Mouse (Mus musculus) intestine, postnatal 0 days (tissue): ENCODE data around the gene Muc3. TPM values are rescaled to one million over a fixed set of nuclear protein-coding genes. Genes with fewer than 3 reads are reported as not detected.
A peak's percentile ranks its signal among the peaks of the same experiment; 100 is the strongest.
"Not testable (repeated sequence)": the region's sequence is repeated elsewhere in the genome, so short reads cannot be mapped to it uniquely, and the experiment has no call there.

ENCODE experiments used
- ATAC-seq: fragments of 200-750 bp; cut with Nextera tagmentation; 2 replicates; pipeline ENCODE4 v1.8.0; 2017; ENCODE audit warnings: mild to moderate bottlenecking, moderate TSS enrichment, moderate library complexity
- H3K27ac ChIP-seq: fragments of 300-500 bp; sonication (generic); 2 replicates; pipeline ENCODE4 v1.5.1; 2014; ENCODE audit warnings: mild to moderate bottlenecking, low read depth, low read length, moderate library complexity
- H3K27me3 ChIP-seq: fragments of 300-500 bp; sonication (generic); replicated peaks from 2 replicates; pipeline ENCODE4 v1.6.1; 2014; ENCODE audit warnings: low read length, mixed read lengths; ENCODE audit not compliant: control insufficient read depth, insufficient read depth
- H3K36me3 ChIP-seq: fragments of 300-500 bp; sonication (generic); 2 replicates; pipeline ENCODE4 v1.6.1; 2014; ENCODE audit warnings: mild to moderate bottlenecking, moderate library complexity; ENCODE audit not compliant: control insufficient read depth, insufficient read depth
- H3K4me1 ChIP-seq: fragments of 300-500 bp; sonication (generic); replicated peaks from 2 replicates; pipeline ENCODE4 v1.6.1; 2014; ENCODE audit warnings: antibody characterized with exemption, low read length, mixed read lengths; ENCODE audit not compliant: control insufficient read depth, insufficient read depth
- H3K4me2 ChIP-seq: fragments of 300-500 bp; sonication (generic); replicated peaks from 2 replicates; pipeline ENCODE4 v1.6.1; 2014; ENCODE audit warnings: low read depth, mild to moderate bottlenecking, moderate library complexity
- H3K4me3 ChIP-seq: fragments of 300-500 bp; sonication (generic); 2 replicates; pipeline ENCODE4 v1.5.1; 2014; ENCODE audit warnings: low read depth, low read length
- H3K9ac ChIP-seq: fragments of 300-500 bp; sonication (generic); 2 replicates; pipeline ENCODE4 v1.6.1; 2014; ENCODE audit warnings: mild to moderate bottlenecking, low read depth, low read length
- H3K9me3 ChIP-seq: fragments of 300-500 bp; sonication (generic); 2 replicates; pipeline ENCODE4 v1.6.1; 2016; ENCODE audit warnings: mixed run types; ENCODE audit not compliant: control insufficient read depth
- CTCF ChIP-seq: sonication (generic); IDR thresholded peaks from 2 replicates; pipeline ENCODE4 v1.5.1; 2016; ENCODE audit warnings: low read depth, mild to moderate bottlenecking, control low read depth, antibody characterized with exemption, moderate library complexity
- WGBS: fragments of 180-500 bp; shearing (Covaris S2); extraction: QIAGEN DNeasy Blood & Tissue Kit; methylation state at CpG from one replicate; pipeline ENCODE4 v1.1.7; 2014; 5-methylcytosine and 5-hydroxymethylcytosine counted together
- polyA plus RNA-seq: library from polyadenylated mRNA; unstranded; fragments of >200 nt; fragmentation: Nextera tagmentation; extraction: Ambion mirVana; gene quantifications from 2 replicates; pipeline ENCODE4 v1.2.1, GENCODE M21; 2015

Muc3 gene
- polyA plus RNA-seq, 1 experiment from 2014 or later: 42.9 TPM

DNA sequence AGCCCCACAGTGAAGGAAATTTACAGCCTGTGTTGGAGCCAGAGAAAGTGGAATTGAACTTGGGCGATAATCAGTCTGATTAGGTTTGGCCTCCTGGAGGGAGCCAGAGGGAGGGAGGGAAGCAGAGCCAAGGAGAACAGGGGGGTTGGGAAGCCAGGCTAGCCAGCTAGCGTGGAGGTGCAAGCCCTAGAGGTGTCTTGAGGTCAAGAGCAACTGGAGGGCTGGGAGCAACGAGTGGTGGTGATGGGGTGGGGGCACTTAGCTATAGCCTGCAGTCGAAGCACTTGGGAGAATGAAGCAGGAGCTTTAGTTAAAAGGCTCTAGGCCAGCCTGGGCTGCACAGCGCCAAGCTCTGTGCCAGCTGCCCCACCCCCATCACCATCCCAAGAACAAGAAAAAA is 19.8 kb downstream of the Muc3 start:
- Histone ChIP-seq H3K4me3 (no peak overlapping the region), H3K9ac (no peak overlapping the region), H3K9me3 (no peaks in the 10 kb centered on the region), H3K27me3 (no peaks in the 10 kb centered on the region), H3K4me1 (no peaks in the 10 kb centered on the region), H3K27ac (no peak overlapping the region), H3K36me3 (no peaks in the 10 kb centered on the region), H3K4me2 (no peak overlapping the region)
- ATAC-seq: no peak
- 28% methylated on average over 5 of the region's 5 CpGs for WGBS
- no peak for TF ChIP-seq CTCF

DNA sequence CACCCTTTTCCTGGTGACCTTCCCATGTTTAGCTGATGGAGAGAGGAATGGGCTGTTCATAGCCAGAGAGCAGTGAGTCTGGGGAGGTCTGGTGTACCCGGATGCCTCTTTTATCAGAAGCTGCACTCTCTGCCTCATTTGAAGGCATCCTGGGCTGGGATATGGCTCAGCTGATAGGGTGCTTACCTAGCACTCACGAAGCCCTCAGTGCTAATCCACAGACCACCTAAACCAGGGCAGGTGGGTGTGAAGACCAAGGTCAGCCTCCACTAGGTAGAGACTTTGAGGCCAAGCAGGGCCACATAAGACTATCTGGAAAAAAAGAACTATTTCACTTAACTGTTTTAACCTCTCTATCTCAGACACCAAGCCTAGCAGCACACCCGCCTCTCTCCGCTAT is 25.6 kb downstream of the Muc3 start:
- Histone ChIP-seq H3K9ac (no peak overlapping the region), H3K4me3 (no peak overlapping the region), H3K4me2 (no peak overlapping the region), H3K27me3 (no peaks in the 10 kb centered on the region), H3K27ac (no peak overlapping the region), H3K9me3 (no peaks in the 10 kb centered on the region), H3K36me3 (no peaks in the 10 kb centered on the region), H3K4me1 (peaks cover 4% of the 10 kb centered on the region; the same call in 1 of the 2 replicates)
- no peak for TF ChIP-seq CTCF
- no peak for ATAC-seq
- 77% methylated on average over 4 of the region's 4 CpGs for WGBS

DNA sequence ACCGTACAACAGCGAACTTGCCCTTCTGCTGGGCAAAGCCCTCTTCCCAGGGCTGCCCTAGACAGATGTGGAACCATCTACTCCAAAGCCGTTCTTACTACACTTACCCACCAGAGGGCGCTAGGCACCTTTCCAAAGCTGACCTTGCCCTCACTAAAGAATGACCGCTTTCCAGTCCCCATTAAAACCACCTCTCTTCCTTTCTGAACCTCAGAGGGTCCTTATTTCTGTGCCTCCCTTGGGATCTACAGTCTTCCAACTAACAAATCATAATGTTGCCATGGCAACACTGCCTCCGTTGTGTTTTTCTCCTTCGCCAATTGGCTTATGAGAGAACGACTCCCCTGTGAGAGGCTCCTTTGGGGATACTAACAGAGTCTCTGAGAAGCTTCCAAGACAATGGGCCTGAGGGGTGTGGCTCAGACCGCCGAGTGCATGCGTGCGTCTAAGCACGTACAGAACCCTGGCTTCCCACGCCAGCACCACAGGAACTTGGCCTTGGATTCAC is 26.4 kb downstream of the Muc3 start:
- 0 out of 2 replicates have a peak overlapping the region, but pooled peaks have one; percentile 9 for H3K4me2 ChIP-seq
- WGBS: 10% methylated on average over 14 of the region's 14 CpGs
- peak; percentile 95 for TF ChIP-seq CTCF
- H3K9me3 ChIP-seq: no peaks in the 10 kb centered on the region
- peaks cover 4% of the 10 kb centered on the region; the same call in 1 of the 2 replicates for H3K4me1 ChIP-seq
- no peak overlapping the region for H3K27ac ChIP-seq
- H3K9ac ChIP-seq: no peak overlapping the region
- no peaks in the 10 kb centered on the region for H3K36me3 ChIP-seq
- no peak overlapping the region for H3K4me3 ChIP-seq
- no peaks in the 10 kb centered on the region for H3K27me3 ChIP-seq
- ATAC-seq: peak; percentile 42

DNA sequence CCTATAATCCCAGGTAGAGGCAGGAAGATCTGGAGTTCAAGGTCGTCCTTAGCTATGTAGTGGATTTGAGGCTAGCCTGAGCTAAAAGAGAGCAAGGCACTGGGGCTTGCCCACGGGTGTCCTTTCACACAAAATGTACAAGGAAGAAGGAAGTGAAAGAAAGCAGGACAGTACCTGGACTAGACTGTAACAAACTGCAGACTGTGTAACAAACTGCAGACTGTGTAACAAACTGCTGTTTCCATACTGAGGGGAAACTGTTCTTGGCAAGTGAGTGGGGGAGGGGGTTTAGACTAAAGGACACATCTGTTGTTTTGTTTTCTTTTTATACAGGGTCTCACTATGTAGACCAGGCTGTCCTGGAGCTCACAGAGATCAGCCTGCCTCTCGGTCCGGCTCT is 27.8 kb downstream of the Muc3 start:
- no peak overlapping the region for H3K4me2 ChIP-seq
- H3K27me3 ChIP-seq: no peaks in the 10 kb centered on the region
- no peak overlapping the region for H3K4me3 ChIP-seq
- no peaks in the 10 kb centered on the region for H3K36me3 ChIP-seq
- no peaks in the 10 kb centered on the region for H3K9me3 ChIP-seq
- ATAC-seq: no peak
- TF ChIP-seq CTCF: no peak
- no peak overlapping the region for H3K27ac ChIP-seq
- no peak overlapping the region for H3K9ac ChIP-seq
- H3K4me1 ChIP-seq: peaks cover 4% of the 10 kb centered on the region; the same call in 1 of the 2 replicates
- 69% methylated on average over 4 of the region's 4 CpGs for WGBS

DNA sequence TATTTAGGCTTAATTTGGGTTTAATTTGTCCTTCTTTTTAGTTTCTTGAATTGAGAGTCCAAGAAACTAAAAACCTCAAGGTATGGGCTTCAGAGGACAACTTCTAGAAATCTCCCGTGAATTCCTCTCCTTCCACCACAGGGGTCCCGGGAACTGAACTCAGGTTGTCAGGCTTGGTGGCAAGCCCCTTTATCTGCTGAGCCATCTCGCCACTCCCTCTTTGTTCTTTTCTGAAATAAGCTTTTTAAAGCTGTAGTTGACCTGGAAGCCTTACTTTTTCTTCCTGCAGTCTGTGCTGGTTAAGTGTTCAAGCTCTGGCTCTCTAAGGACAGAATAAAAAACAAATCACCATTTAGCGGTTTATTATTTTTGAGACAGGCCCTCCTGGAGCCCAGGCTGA is 30.2 kb downstream of the Muc3 start:
- Histone ChIP-seq H3K4me2 (no peak overlapping the region), H3K27ac (no peak overlapping the region), H3K9ac (no peak overlapping the region), H3K4me3 (no peak overlapping the region), H3K4me1 (peaks cover 8% of the 10 kb centered on the region), H3K9me3 (no peaks in the 10 kb centered on the region), H3K36me3 (peaks cover 9% of the 10 kb centered on the region; the same call in 1 of the 2 replicates), H3K27me3 (no peaks in the 10 kb centered on the region)
- 85% methylated on average over 4 of the region's 4 CpGs for WGBS
- TF ChIP-seq CTCF: no peak
- ATAC-seq: no peak

DNA sequence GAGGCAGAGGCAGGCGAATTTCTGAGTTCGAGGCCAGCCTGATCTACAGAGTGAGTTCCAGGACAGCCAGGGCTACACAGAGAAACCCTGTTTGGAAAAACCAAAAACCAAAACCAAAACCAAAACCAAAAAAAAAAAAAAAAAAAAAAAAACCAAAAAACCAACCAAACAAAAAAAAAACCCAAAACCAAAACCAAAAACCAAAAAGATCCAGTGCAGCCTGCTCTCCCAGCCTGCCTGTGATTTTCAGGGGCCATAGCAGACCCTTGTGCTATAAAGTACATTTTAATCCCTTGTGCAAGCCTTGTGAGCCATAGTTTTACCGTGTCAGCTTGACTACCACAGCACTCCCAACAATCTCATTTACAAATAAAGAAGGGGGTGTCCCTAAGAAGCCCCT is 31.1 kb downstream of the Muc3 start:
- H3K9me3 ChIP-seq, H3K4me3 ChIP-seq, H3K27me3 ChIP-seq, H3K9ac ChIP-seq, H3K27ac ChIP-seq, H3K4me1 ChIP-seq, H3K4me2 ChIP-seq, ATAC-seq: not testable (repeated sequence)
- WGBS: 89% methylated on average over 3 of the region's 3 CpGs
- peaks cover 18% of the 10 kb centered on the region for H3K36me3 ChIP-seq

DNA sequence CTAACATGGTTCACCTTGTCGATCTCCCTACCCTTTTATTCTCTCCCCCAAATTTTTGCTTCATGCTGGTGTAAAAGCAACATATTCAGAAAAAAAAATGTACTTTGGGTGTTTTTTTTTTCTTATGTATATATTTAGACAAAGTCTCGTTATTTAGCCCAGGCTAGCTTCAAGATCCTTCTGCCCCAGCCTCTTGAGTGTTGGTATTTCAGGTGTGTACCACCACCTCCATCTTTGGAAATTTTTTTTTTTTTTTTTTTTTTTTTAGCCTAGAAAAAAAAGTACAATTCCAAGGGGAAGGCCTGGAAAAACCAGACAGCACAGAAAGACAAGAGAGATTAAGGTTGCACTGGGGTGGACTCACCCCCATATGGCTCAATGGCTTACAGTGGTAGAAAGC is 32.1 kb downstream of the Muc3 start:
- H3K4me2 ChIP-seq: no peak overlapping the region
- no peaks in the 10 kb centered on the region for H3K9me3 ChIP-seq
- H3K36me3 ChIP-seq: peaks cover 26% of the 10 kb centered on the region
- ATAC-seq: no peak
- peaks cover 4% of the 10 kb centered on the region for H3K4me1 ChIP-seq
- no peak overlapping the region for H3K9ac ChIP-seq
- no peaks in the 10 kb centered on the region for H3K27me3 ChIP-seq
- no peak overlapping the region for H3K27ac ChIP-seq
- no peak overlapping the region for H3K4me3 ChIP-seq
- WGBS: 82% methylated on average over 2 of the region's 2 CpGs
- TF ChIP-seq CTCF: no peak
